Mouse (Mus musculus): Measurements from ENCODE around the gene Scd2.

DNA sequence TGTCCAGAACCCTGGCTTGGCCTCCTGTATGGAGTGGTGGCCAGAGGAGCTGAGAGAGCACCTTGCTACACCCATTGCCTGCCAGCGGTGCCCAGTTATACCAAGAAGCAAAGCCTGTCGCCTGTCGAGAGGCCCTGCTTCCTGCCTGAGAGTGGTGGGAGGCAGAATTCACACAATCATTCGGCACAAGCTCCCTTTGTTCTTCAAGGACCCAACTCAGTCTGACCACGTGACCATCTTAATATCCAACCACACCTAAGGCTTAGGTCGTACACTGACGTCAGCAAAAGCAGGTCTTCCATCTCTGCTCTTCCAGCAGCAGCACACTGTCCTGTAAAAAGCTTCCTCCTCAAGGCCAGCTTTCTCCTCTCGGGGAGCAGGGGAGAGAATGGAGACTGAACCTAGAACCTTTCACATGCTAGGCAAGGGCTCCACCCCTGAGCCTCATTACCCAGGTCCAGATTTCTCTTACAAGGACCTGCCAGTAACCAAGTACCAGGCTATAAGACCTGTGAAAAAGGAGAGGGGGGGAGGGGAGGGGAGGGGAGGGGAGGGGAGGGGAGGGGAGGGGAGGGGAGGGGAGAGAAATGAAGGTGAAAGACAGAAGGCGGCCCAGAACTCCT is 10.8 kb upstream of the Scd2 start:
- TF ChIP-seq EP300 (IDR thresholded peaks at IDR 0.05; ENCODE audit: low read depth): no peak
- no peak for TF ChIP-seq CTCF (IDR thresholded peaks at IDR 0.05; ENCODE audit: low read depth)

Data from liver, embryonic 14.5 days (tissue).